Mouse (Mus musculus): ENCODE data around the gene Adipoq. TPM values are rescaled to one million over a fixed set of nuclear protein-coding genes. Genes with fewer than 3 reads are reported as not detected.
A peak's percentile ranks its signal among the peaks of the same experiment; 100 is the strongest.

Gene Adipoq
- total RNA-seq, 1 experiment from 2014 or later: not detected

DNA sequence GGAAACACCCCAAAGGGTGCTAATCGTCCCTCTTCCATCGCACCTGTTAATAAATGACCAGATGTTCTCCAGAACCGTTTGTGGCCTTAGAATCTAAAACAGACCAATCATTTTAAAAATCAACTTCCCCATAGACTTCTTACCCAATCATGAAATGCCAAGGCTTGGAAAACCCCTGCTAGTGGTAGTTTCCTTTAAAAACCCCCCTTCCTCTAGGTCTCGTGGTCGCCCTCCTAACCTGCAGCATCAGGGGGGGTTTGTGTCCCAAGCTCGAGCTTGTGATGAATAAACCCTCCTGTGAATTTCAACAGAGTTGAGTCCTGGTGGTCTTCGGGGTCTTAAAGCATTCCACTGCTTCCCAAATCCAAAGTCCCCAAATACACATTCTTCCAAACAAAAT lies 41.6 kb downstream of the Adipoq start:
- no peak for ATAC-seq (ENCODE audit: extremely low read depth, insufficient number of reproducible peaks, low FRiP score, poor library complexity, severe bottlenecking)

- ATAC-seq (ENCODE audit: extremely low read depth, insufficient number of reproducible peaks, low FRiP score, poor library complexity, severe bottlenecking): no peak
Observed at GRCm38 (mm10) chr16:23189612-23190011, 43.3 kb downstream of the Adipoq start.

DNA sequence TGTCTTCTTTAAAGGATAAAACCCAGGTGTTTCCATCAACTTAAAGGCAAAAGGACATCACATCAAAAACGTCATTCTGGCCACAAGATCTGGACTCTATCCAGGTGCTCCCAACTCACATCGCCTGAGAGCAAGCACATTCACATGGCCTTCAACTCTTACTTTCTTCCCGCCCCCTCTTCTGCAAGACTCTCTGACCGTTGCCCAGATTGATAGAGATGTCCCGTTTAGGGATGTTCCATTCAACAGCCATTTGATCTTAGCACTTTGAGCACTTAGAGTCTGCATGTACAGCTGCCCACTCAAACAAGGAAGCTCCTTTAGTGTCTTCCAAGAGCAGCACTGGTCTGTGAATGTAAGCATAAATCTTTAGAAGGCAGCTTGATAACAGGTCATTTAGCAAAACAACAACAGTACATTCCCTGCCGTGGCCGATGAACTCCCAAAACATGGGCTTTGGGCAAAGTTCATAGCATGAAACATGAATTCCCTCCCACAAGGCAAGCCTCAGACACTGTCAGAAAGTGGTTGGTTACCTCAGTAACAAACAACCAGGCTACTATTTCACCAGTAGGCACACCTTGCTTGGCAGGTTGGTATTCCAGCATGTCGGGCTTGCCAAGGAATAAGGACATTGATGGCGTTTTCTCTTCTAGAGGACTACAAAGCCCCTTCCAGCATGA lies 45.4 kb downstream of the Adipoq start:
- ATAC-seq (ENCODE audit: extremely low read depth, insufficient number of reproducible peaks, low FRiP score, poor library complexity, severe bottlenecking): no peak

- ATAC-seq (ENCODE audit: extremely low read depth, insufficient number of reproducible peaks, low FRiP score, poor library complexity, severe bottlenecking): peak; percentile 30; the same call in 1 of the 2 replicates
Observed at GRCm38 (mm10) chr16:23195618-23196017, 49.3 kb downstream of the Adipoq start.

- no peak for ATAC-seq (ENCODE audit: extremely low read depth, insufficient number of reproducible peaks, low FRiP score, poor library complexity, severe bottlenecking)
Observed at GRCm38 (mm10) chr16:23196296-23196695, 50.0 kb downstream of the Adipoq start.

GRCm38 (mm10) chr16:23196791-23197190 lies 50.5 kb downstream of the Adipoq start:
- peak; percentile 26; the same call in 1 of the 2 replicates for ATAC-seq (ENCODE audit: extremely low read depth, insufficient number of reproducible peaks, low FRiP score, poor library complexity, severe bottlenecking)

- no peak for ATAC-seq (ENCODE audit: extremely low read depth, insufficient number of reproducible peaks, low FRiP score, poor library complexity, severe bottlenecking)
Observed at GRCm38 (mm10) chr16:23201498-23201897, 55.2 kb downstream of the Adipoq start.

Other genes with a start within 250 kb of the Adipoq start
- not detected in 2 replicates for gene Fetub, start 228.2 kb upstream of the Adipoq start, total RNA-seq (2017)
- gene Hrg, start 195.5 kb upstream of the Adipoq start, total RNA-seq (2017): not detected in 2 replicates
- gene Kng2, start 117.1 kb upstream of the Adipoq start, total RNA-seq (2017): not detected in 2 replicates
- gene Kng1, start 88.7 kb upstream of the Adipoq start, total RNA-seq (2017): not detected in 2 replicates
- gene Eif4a2, start 39.1 kb upstream of the Adipoq start, total RNA-seq (2017): 1,840 and 1,846 TPM in 2 replicates
- 6.8 and 7.1 TPM in 2 replicates for gene Rfc4, start 18.8 kb upstream of the Adipoq start, total RNA-seq (2017)
- 137 and 141 TPM in 2 replicates for gene St6gal1, start 78.2 kb downstream of the Adipoq start, total RNA-seq (2017)

All from neutrophil, adult 5-6 weeks (primary cell).